Mouse (Mus musculus) G1E (cell line): ENCODE data around the gene Ggt6.

Experiments
- CTCF ChIP-seq: IDR thresholded peaks from 2 replicates; pipeline ENCODE4 v1.5.1; 2012; ENCODE audit warnings: low read depth, low read length, inconsistent platforms, mixed read lengths
- GATA1 ChIP-seq: IDR thresholded peaks from 2 replicates; pipeline ENCODE4 v1.6.1; 2012; ENCODE audit warnings: borderline replicate concordance, low read length, inconsistent platforms, mixed read lengths
- GATA2 ChIP-seq: IDR thresholded peaks from 2 replicates; pipeline ENCODE4 v1.6.1; 2012; ENCODE audit warnings: low read depth, low read length, inconsistent platforms, borderline replicate concordance
- POLR2AphosphoS5 ChIP-seq: IDR thresholded peaks from 2 replicates; pipeline ENCODE4 v1.6.1; 2012; ENCODE audit warnings: low read depth, low read length, inconsistent platforms; ENCODE audit not compliant: insufficient replicate concordance
- TAL1 ChIP-seq: conservative IDR thresholded peaks from 2 replicates; pipeline ENCODE4 v1.6.1; 2012; ENCODE audit warnings: low read depth, low read length, inconsistent platforms, mixed read lengths

DNA sequence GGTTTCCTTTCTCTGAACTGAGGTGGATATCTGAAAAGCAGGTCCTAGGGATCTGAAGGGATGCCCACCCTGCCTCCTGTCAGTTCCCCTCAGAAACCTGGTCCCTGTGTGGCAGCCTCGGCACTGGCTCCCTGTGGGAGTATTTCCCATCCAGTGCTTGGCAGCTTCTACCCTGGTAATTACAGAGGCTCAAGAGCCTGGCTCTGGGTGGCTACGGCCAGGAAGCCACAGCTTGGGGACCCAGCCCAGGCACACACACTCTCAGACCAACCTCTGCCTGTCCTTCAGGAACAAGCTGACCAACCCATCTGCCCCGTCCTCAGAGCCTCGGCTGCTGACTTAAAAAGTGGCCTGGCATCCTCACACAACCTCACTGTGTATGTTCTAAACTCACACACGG lies 46.0 kb downstream of the Ggt6 start:
- no peak for TF ChIP-seq GATA1
- TF ChIP-seq CTCF = no peak
- TF ChIP-seq GATA2 = no peak
- no peak for TF ChIP-seq TAL1
- TF ChIP-seq POLR2AphosphoS5 = no peak
